Mouse (Mus musculus) limb, embryonic 15.5 days (tissue): ENCODE results near the gene Dnajc1. TPM values are rescaled to one million over a fixed set of nuclear protein-coding genes. Genes with fewer than 3 reads are reported as not detected.
A peak's percentile ranks its signal among the peaks of the same experiment; 100 is the strongest.

ENCODE experiments used
- ATAC-seq: fragments of 200-750 bp; cut with Nextera tagmentation; 2 replicates; pipeline ENCODE4 v1.8.0; 2017; ENCODE audit warnings: low read depth, moderate TSS enrichment; ENCODE audit not compliant: insufficient number of reproducible peaks, low FRiP score, low TSS enrichment
- H3K27ac ChIP-seq: fragments of 300-500 bp; sonication (generic); 2 replicates; pipeline ENCODE4 v1.5.1; 2015; ENCODE audit warnings: moderate library complexity, mild to moderate bottlenecking, inconsistent platforms
- H3K27me3 ChIP-seq: fragments of 300-500 bp; sonication (generic); 2 replicates; pipeline ENCODE4 v1.6.1; 2015; ENCODE audit warnings: inconsistent platforms
- H3K36me3 ChIP-seq: fragments of 300-500 bp; sonication (generic); 2 replicates; pipeline ENCODE4 v1.6.1; 2015; ENCODE audit warnings: inconsistent platforms
- H3K4me1 ChIP-seq: fragments of 300-500 bp; sonication (generic); 2 replicates; pipeline ENCODE4 v1.6.1; 2015; ENCODE audit warnings: inconsistent platforms
- H3K4me2 ChIP-seq: fragments of 300-500 bp; sonication (generic); 2 replicates; pipeline ENCODE4 v1.6.1; 2015; ENCODE audit warnings: mild to moderate bottlenecking, inconsistent platforms
- H3K4me3 ChIP-seq: fragments of 300-500 bp; sonication (generic); 2 replicates; pipeline ENCODE4 v1.5.1; 2015; ENCODE audit warnings: mild to moderate bottlenecking, inconsistent platforms
- H3K9ac ChIP-seq: fragments of 300-500 bp; sonication (generic); 2 replicates; pipeline ENCODE4 v1.6.1; 2015; ENCODE audit warnings: inconsistent platforms
- H3K9me3 ChIP-seq: fragments of 300-500 bp; sonication (generic); 2 replicates; pipeline ENCODE4 v1.6.1; 2016; ENCODE audit warnings: inconsistent platforms
- WGBS: fragments of 180-500 bp; shearing (Covaris S2); methylation state at CpG from one replicate; pipeline ENCODE4 v1.1.7; 2015; 5-methylcytosine and 5-hydroxymethylcytosine counted together
- polyA plus RNA-seq: library from polyadenylated mRNA; unstranded; fragments of >200 nt; fragmentation: Nextera tagmentation; extraction: Ambion mirVana; gene quantifications from 2 replicates; pipeline ENCODE4 v1.2.1, GENCODE M21; 2015

Dnajc1 gene
- polyA plus RNA-seq, 1 experiment from 2014 or later = 42.2 TPM

DNA sequence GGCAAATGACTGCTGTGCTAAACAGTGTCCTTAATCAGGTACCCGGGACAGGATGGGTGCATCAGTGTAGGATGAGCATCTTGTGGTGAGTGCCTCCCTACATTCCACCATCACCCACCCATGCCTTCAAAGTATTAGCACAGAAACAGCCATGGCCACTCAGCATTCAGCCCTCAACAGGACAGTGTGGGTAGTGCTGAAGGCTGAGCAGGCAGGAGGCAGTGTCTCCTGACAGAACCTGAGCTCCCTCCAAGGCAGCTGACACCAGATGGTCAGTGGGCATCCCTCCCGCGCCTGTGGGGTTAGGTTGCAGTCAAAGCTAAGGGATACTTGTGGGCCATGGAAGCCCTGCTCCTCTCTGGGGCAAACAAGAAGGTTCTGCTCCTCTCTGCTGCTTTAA, 174.8 kb downstream of the Dnajc1 start:
- H3K4me3 ChIP-seq = no peak overlapping the region
- H3K4me2 ChIP-seq = no peak overlapping the region
- H3K9ac ChIP-seq = no peak overlapping the region
- no peak overlapping the region for H3K27ac ChIP-seq
- H3K9me3 ChIP-seq = no peaks in the 10 kb centered on the region
- H3K36me3 ChIP-seq = peaks cover 63% of the 10 kb centered on the region
- 67% methylated on average over 3 of the region's 3 CpGs for WGBS
- ATAC-seq = no peak
- H3K4me1 ChIP-seq = peaks cover 10% of the 10 kb centered on the region; the same call in 1 of the 2 replicates
- H3K27me3 ChIP-seq = no peaks in the 10 kb centered on the region

DNA sequence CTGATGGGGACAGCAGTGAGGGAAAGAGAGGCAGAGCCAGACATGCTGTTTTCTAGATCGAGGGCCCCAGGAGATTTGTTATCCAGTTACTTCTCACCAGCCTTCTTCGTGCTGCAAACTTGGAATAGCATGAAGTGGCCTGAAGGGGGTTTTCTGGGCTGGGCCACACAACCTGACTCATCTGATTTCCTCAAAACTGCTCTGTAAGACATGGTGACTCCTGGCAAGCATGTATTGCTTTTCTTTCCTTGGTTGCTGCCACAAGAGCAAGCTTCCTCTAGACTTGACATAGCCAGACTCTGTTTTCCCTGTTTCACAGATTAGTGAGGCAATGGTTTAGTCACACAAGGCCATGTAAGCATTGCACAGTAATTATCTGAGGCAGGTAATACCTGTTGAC, 178.6 kb downstream of the Dnajc1 start:
- Histone ChIP-seq H3K4me2 (no peak overlapping the region), H3K36me3 (peaks cover 85% of the 10 kb centered on the region), H3K27ac (peak overlapping the region; percentile 38; the same call in 1 of the 2 replicates), H3K4me1 (peaks cover 10% of the 10 kb centered on the region; the same call in 1 of the 2 replicates), H3K9me3 (no peaks in the 10 kb centered on the region), H3K4me3 (no peak overlapping the region), H3K27me3 (no peaks in the 10 kb centered on the region), H3K9ac (no peak overlapping the region)
- WGBS = 54% methylated on average over 2 of the region's 2 CpGs
- ATAC-seq = no peak

DNA sequence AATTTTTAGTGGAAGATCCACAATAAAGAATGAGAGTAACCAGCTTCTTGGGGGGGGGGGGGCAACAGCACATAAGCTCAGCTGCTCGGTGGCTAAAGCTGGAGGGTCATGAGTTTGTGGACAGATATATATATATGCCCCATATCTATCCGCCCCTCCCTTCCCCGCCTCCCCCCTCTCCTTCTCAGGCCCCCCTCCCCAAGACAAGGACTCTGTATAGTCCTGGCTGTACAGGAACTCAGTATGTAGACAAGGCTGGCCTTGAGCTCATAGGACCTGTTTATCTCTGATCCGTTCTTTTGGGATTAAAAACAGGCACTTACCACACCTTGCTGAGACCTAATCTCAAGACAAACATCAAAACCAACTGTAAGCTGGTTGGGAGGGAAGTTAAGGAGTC, 182.7 kb downstream of the Dnajc1 start:
- no peak overlapping the region for H3K4me2 ChIP-seq
- no peak for ATAC-seq
- peaks cover 5% of the 10 kb centered on the region; the same call in 1 of the 2 replicates for H3K4me1 ChIP-seq
- H3K27me3 ChIP-seq = no peaks in the 10 kb centered on the region
- H3K27ac ChIP-seq = no peak overlapping the region
- H3K4me3 ChIP-seq = no peak overlapping the region
- 87% methylated on average over 4 of the region's 4 CpGs for WGBS
- no peak overlapping the region for H3K9ac ChIP-seq
- H3K36me3 ChIP-seq = peaks cover 80% of the 10 kb centered on the region
- H3K9me3 ChIP-seq = no peaks in the 10 kb centered on the region

- Histone ChIP-seq H3K4me1 (peaks cover 3% of the 10 kb centered on the region; the same call in 1 of the 2 replicates), H3K9ac (no peak overlapping the region), H3K27ac (no peak overlapping the region), H3K4me3 (no peak overlapping the region), H3K4me2 (no peak overlapping the region), H3K27me3 (no peaks in the 10 kb centered on the region), H3K36me3 (peaks cover 78% of the 10 kb centered on the region), H3K9me3 (no peaks in the 10 kb centered on the region)
- ATAC-seq = no peak
- WGBS = 85% methylated on average over 7 of the region's 7 CpGs
Measured at GRCm38 (mm10) chr2:18209211-18209823, 183.3 kb downstream of the Dnajc1 start.

DNA sequence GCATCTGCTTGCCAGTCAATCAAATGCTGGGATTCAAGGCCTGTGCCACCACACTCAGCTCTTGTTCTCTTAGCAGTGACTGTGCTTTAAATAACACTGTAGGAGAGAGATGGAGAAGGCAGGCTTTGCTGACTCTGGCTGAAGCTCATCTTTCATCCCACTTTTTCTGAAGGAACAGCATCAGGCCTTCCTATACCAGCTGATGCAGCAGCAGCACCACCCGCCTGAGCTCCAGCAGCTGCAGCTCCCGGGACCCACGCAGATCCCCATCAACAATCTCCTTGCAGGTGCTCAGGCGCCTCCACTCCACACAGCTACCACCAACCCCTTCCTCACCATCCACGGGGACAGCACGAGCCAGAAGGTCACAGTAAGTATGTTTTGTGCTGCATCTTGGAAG, 184.1 kb downstream of the Dnajc1 start:
- no peak overlapping the region for H3K9ac ChIP-seq
- H3K4me1 ChIP-seq = no peaks in the 10 kb centered on the region
- H3K4me2 ChIP-seq = no peak overlapping the region
- no peaks in the 10 kb centered on the region for H3K9me3 ChIP-seq
- WGBS = 81% methylated on average over 6 of the region's 6 CpGs
- H3K36me3 ChIP-seq = peaks cover 78% of the 10 kb centered on the region
- no peak overlapping the region for H3K4me3 ChIP-seq
- ATAC-seq = no peak
- H3K27me3 ChIP-seq = no peaks in the 10 kb centered on the region
- no peak overlapping the region for H3K27ac ChIP-seq

GRCm38 (mm10) chr2:18206811-18207210, 185.8 kb downstream of the Dnajc1 start:
- no peaks in the 10 kb centered on the region for H3K9me3 ChIP-seq
- H3K4me1 ChIP-seq = no peaks in the 10 kb centered on the region
- no peak overlapping the region for H3K4me3 ChIP-seq
- peaks cover 73% of the 10 kb centered on the region for H3K36me3 ChIP-seq
- H3K9ac ChIP-seq = no peak overlapping the region
- 76% methylated on average over 10 of the region's 10 CpGs for WGBS
- no peak overlapping the region for H3K27ac ChIP-seq
- H3K4me2 ChIP-seq = no peak overlapping the region
- no peak for ATAC-seq
- H3K27me3 ChIP-seq = no peaks in the 10 kb centered on the region

DNA sequence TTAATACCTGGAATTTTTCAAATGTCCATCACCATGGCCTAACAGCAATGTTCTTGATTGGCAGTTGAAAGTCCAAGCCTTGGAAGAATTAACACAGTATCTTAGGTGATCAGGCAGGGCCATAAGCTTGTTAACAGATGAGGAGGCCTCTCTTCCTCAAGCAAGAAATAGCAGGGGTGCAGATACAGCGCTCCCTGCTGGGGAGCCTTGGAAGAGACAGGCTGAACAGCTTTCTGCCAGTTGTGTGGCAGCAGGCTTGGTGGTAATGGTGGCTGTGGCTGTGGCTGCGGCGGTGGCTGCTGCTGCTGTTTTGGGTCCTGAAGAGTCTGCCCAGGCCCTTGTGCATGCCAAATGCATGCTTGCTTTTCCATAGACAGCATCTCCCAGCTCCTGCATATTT, 187.5 kb downstream of the Dnajc1 start:
- Histone ChIP-seq H3K27ac (no peak overlapping the region), H3K36me3 (peaks cover 62% of the 10 kb centered on the region), H3K4me3 (no peak overlapping the region), H3K4me2 (no peak overlapping the region), H3K4me1 (no peaks in the 10 kb centered on the region), H3K9ac (no peak overlapping the region), H3K27me3 (no peaks in the 10 kb centered on the region), H3K9me3 (no peaks in the 10 kb centered on the region)
- 63% methylated on average over 3 of the region's 3 CpGs for WGBS
- no peak for ATAC-seq

- 93% methylated on average over 4 of the region's 4 CpGs for WGBS
- Histone ChIP-seq H3K9ac (no peak overlapping the region), H3K27me3 (no peaks in the 10 kb centered on the region), H3K36me3 (peaks cover 50% of the 10 kb centered on the region), H3K27ac (no peak overlapping the region), H3K4me1 (no peaks in the 10 kb centered on the region), H3K4me3 (no peak overlapping the region), H3K9me3 (no peaks in the 10 kb centered on the region), H3K4me2 (no peak overlapping the region)
- ATAC-seq = no peak
Measured at GRCm38 (mm10) chr2:18202923-18203322, 189.7 kb downstream of the Dnajc1 start.

DNA sequence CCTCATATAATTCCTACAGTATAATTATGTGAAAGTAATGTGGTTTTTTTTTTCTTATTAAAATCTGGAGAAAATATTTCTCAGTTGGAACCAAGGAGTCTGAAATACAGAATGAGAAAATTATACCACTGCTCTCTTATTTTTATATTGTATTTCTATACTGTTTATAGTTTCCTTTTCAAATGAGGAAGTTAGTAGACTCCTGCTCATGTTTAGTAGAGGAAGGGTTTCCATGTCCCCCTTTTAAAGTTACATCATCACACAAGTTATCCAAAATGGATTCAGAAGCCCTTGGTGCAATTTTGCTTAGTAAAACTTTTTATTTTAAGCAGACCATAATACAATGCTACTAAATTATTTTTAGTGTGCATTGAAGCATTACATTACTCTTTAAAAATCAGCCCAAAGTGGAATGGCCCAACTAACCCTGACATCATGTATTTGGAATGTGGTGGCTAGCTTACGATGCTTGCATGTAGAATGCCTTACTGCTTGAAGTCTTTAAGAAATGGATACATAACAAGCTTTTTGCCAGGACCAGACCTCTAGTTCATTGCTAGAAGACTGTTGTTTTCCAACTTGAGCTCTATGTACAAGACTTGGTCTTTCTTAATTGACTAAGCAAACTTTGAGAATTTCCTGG, 190.7 kb downstream of the Dnajc1 start:
- WGBS = 42% methylated on average over 1 of the region's 1 CpGs
- peaks cover 42% of the 10 kb centered on the region for H3K36me3 ChIP-seq
- H3K9me3 ChIP-seq = no peaks in the 10 kb centered on the region
- H3K27me3 ChIP-seq = no peaks in the 10 kb centered on the region
- ATAC-seq = no peak
- H3K4me2 ChIP-seq = no peak overlapping the region
- H3K27ac ChIP-seq = no peak overlapping the region
- H3K9ac ChIP-seq = no peak overlapping the region
- H3K4me1 ChIP-seq = 0 out of 2 replicates have a peak, but pooled peaks cover 1% of the 10 kb centered on the region
- H3K4me3 ChIP-seq = no peak overlapping the region

DNA sequence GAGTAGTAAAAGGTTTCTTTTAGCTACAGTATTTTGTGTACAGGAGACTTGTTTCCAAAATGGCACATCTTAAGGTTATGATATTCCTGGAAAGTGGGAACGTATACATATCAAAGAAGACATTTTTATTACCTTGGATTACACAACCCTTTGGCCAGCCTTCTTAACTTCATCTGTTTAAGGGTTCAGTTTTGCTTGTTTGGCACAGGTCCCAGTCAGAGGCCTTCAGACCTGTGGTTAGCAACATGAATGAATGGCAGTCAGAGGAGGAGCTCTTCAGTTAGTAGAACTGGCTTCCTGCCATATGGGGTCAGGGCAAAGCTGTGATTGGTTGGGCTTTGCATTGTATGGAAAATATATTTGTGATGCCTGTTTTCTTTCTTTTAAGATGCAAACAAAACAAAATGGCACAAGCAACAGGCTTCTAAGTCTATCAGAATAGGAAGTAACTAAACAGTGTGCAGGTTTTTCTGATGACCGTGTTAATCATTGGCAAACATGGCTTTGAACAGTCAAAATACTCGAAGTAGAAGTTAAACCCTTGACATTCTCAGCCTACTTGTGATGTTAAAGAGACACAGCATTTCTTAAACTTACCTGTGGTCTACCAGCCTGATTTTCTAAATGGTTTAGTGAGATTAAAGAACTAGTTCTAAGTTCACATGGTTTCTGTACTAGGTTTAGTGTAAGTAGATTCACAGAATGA, 196.8 kb downstream of the Dnajc1 start:
- no peak overlapping the region for H3K4me2 ChIP-seq
- peaks cover 11% of the 10 kb centered on the region for H3K36me3 ChIP-seq
- H3K4me1 ChIP-seq = 0 out of 2 replicates have a peak, but pooled peaks cover 9% of the 10 kb centered on the region
- no peak overlapping the region for H3K9ac ChIP-seq
- ATAC-seq = peak; percentile 58; the same call in 1 of the 2 replicates
- WGBS = 58% methylated on average over 3 of the region's 3 CpGs
- H3K27ac ChIP-seq = no peak overlapping the region
- no peak overlapping the region for H3K4me3 ChIP-seq
- no peaks in the 10 kb centered on the region for H3K27me3 ChIP-seq
- no peaks in the 10 kb centered on the region for H3K9me3 ChIP-seq

- no peak overlapping the region for H3K9ac ChIP-seq
- H3K4me3 ChIP-seq = no peak overlapping the region
- H3K4me1 ChIP-seq = 0 out of 2 replicates have a peak, but pooled peaks cover 9% of the 10 kb centered on the region
- H3K9me3 ChIP-seq = no peaks in the 10 kb centered on the region
- no peak for ATAC-seq
- no peaks in the 10 kb centered on the region for H3K27me3 ChIP-seq
- 70% methylated on average over 4 of the region's 4 CpGs for WGBS
- H3K27ac ChIP-seq = no peak overlapping the region
- no peak overlapping the region for H3K4me2 ChIP-seq
- H3K36me3 ChIP-seq = peaks cover 11% of the 10 kb centered on the region
Measured at GRCm38 (mm10) chr2:18195285-18195684, 197.3 kb downstream of the Dnajc1 start.

- Histone ChIP-seq H3K9me3 (no peaks in the 10 kb centered on the region), H3K4me1 (no peaks in the 10 kb centered on the region), H3K4me3 (no peak overlapping the region), H3K9ac (no peak overlapping the region), H3K27me3 (no peaks in the 10 kb centered on the region), H3K4me2 (no peak overlapping the region), H3K27ac (no peak overlapping the region), H3K36me3 (peaks cover 42% of the 10 kb centered on the region)
- no peak for ATAC-seq
- 94% methylated on average over 2 of the region's 2 CpGs for WGBS
Measured at GRCm38 (mm10) chr2:18188367-18188766, 204.3 kb downstream of the Dnajc1 start.
